Mouse (Mus musculus) frontal cortex, postnatal 36 days (tissue): ENCODE results near the gene Cacnb2.
"Not testable (repeated sequence)": the region's sequence is repeated elsewhere in the genome, so short reads cannot be mapped to it uniquely, and the experiment has no call there.

ENCODE experiments used
- DNase-seq, 2 experiments: peaks; one replicate each; pipeline ENCODE4 v3.0.0; 2022; ENCODE audit warnings: low spot score in 2 of 2

Gene Cacnb2

GRCm38 (mm10) chr2:14657205-14657844, 54.4 kb downstream of the Cacnb2 start:
- DNase-seq, result no peak

- DNase-seq, result no peak
Observed at GRCm38 (mm10) chr2:14665213-14665612, 62.3 kb downstream of the Cacnb2 start.

- DNase-seq, result no peak
Observed at GRCm38 (mm10) chr2:14672117-14672516, 69.2 kb downstream of the Cacnb2 start.

- DNase-seq, result peak; percentile 21 to 46
Observed at GRCm38 (mm10) chr2:14676885-14677516, 74.1 kb downstream of the Cacnb2 start.

GRCm38 (mm10) chr2:14684231-14684630, 81.3 kb downstream of the Cacnb2 start:
- DNase-seq, result no peak

- peak in 1 of 2 experiments; percentile 62 for DNase-seq
Observed at GRCm38 (mm10) chr2:14702973-14703645, 100.2 kb downstream of the Cacnb2 start.

GRCm38 (mm10) chr2:14703676-14704075, 100.8 kb downstream of the Cacnb2 start:
- no peak for DNase-seq

- no peak for DNase-seq
Observed at GRCm38 (mm10) chr2:14710247-14710646, 107.4 kb downstream of the Cacnb2 start.

- DNase-seq, result no peak
Observed at GRCm38 (mm10) chr2:14711751-14712150, 108.9 kb downstream of the Cacnb2 start.

- no peak for DNase-seq
Observed at GRCm38 (mm10) chr2:14713049-14713448, 110.2 kb downstream of the Cacnb2 start.

- DNase-seq, result no peak
Observed at GRCm38 (mm10) chr2:14716666-14717065, 113.8 kb downstream of the Cacnb2 start.

- DNase-seq, result peak; percentile 43 to 79
Observed at GRCm38 (mm10) chr2:14719119-14719718, 116.3 kb downstream of the Cacnb2 start.

GRCm38 (mm10) chr2:14725437-14725836, 122.5 kb downstream of the Cacnb2 start:
- no peak for DNase-seq

- DNase-seq, result not testable (repeated sequence)
Observed at GRCm38 (mm10) chr2:14726601-14727000, 123.7 kb downstream of the Cacnb2 start.

- peak; percentile 63 to 71 for DNase-seq
Observed at GRCm38 (mm10) chr2:14738927-14739326, 136.0 kb downstream of the Cacnb2 start.

- DNase-seq, result peak; percentile 36 to 42
Observed at GRCm38 (mm10) chr2:14739510-14739909, 136.6 kb downstream of the Cacnb2 start.

- peak; percentile 15 to 42 for DNase-seq
Observed at GRCm38 (mm10) chr2:14740359-14740758, 137.5 kb downstream of the Cacnb2 start.

- DNase-seq, result no peak
Observed at GRCm38 (mm10) chr2:14744761-14745160, 141.9 kb downstream of the Cacnb2 start.

GRCm38 (mm10) chr2:14762846-14763245, 160.0 kb downstream of the Cacnb2 start:
- DNase-seq, result peak in 1 of 2 experiments; percentile 24

- DNase-seq, result peak; percentile 39 to 59
Observed at GRCm38 (mm10) chr2:14763931-14764330, 161.0 kb downstream of the Cacnb2 start.

GRCm38 (mm10) chr2:14769448-14769847, 166.6 kb downstream of the Cacnb2 start:
- DNase-seq, result no peak

GRCm38 (mm10) chr2:14770635-14771034, 167.7 kb downstream of the Cacnb2 start:
- no peak for DNase-seq
